17 mouse cellular contexts compared by ENCODE assay signal in genomic region chr4:57774517-57774916, GRCm38 (mm10).
"Had no signal": no experiment of that assay in that cellular context is flagged by ENCODE, and none has a peak within 500 bp of the region (broad histone marks: within the 10 kb centered on the region; RNA-seq: fewer than 3 reads in every experiment).

No protein-coding gene starts in this region.

- H3K4me3 ChIP-seq: kidney, embryonic 15.5 days; left cerebral cortex, adult 2 months; limb, embryonic 10.5 days; midbrain, embryonic 10.5 days; myocyte; neural tube, embryonic 15.5 days had no signal

- H3K9me3 ChIP-seq: kidney, embryonic 15.5 days; limb, embryonic 10.5 days; midbrain, embryonic 10.5 days; neural tube, embryonic 15.5 days had no signal

- H3K36me3 ChIP-seq: kidney, embryonic 15.5 days; limb, embryonic 10.5 days; midbrain, embryonic 10.5 days; neural tube, embryonic 15.5 days had no signal

- H3K27me3 ChIP-seq: kidney, embryonic 15.5 days; neural tube, embryonic 15.5 days had no signal

- H3K9ac ChIP-seq: kidney, embryonic 15.5 days; neural tube, embryonic 15.5 days had no signal

- H3K4me2 ChIP-seq: kidney, embryonic 15.5 days; neural tube, embryonic 15.5 days had no signal

- H3K4me1 ChIP-seq: neural tube, embryonic 15.5 days had no signal

- H3K27ac ChIP-seq: kidney, embryonic 15.5 days; left cerebral cortex, adult 2 months; limb, embryonic 10.5 days; midbrain, embryonic 10.5 days; neural tube, embryonic 15.5 days had no signal

- ATAC-seq: inflammation-experienced regulatory T-cells, adult 6 months; lung, postnatal 0 days had no signal

- DNase-seq: kidney, adult 2 months; kidney, postnatal 14 days; lung, adult 2 months; lung, postnatal 36 days; midbrain, embryonic 14.5 days; right cerebral cortex, adult 18-20 months; right cerebral cortex, postnatal 25 days; thymus, adult 18-20 months; thymus, postnatal 25 days had no signal
